Mouse (Mus musculus) right cerebral cortex, postnatal 14 days (tissue): ENCODE results near the gene Trpm1.
"Not testable (repeated sequence)": the region's sequence is repeated elsewhere in the genome, so short reads cannot be mapped to it uniquely, and the experiment has no call there.

Source experiments
- DNase-seq: peaks from one replicate; pipeline ENCODE4 v3.0.0; 2022

Trpm1 gene

GRCm38 (mm10) chr7:64153535-64153934 lies at the start of gene Trpm1:
Gene Trpm1, plus strand, starts transcription at chr7:64153835.
- no peak for DNase-seq

- no peak for DNase-seq
These were observed 31.4 kb upstream of the Trpm1 start for GRCm38 (mm10) chr7:64122131-64122715.

GRCm38 (mm10) chr7:64123721-64124120 lies 29.9 kb upstream of the Trpm1 start:
- DNase-seq = no peak

GRCm38 (mm10) chr7:64125994-64126393 lies 27.6 kb upstream of the Trpm1 start:
- not testable (repeated sequence) for DNase-seq

- no peak for DNase-seq
These were observed 13.8 kb upstream of the Trpm1 start for GRCm38 (mm10) chr7:64139866-64140265.

GRCm38 (mm10) chr7:64141301-64142032 lies 12.2 kb upstream of the Trpm1 start:
- DNase-seq = no peak

GRCm38 (mm10) chr7:64149337-64149736 lies 4.3 kb upstream of the Trpm1 start:
- no peak for DNase-seq

GRCm38 (mm10) chr7:64149747-64150146 lies 3.9 kb upstream of the Trpm1 start:
- no peak for DNase-seq

- no peak for DNase-seq
These were observed 3.1 kb upstream of the Trpm1 start for GRCm38 (mm10) chr7:64150436-64151080.

- no peak for DNase-seq
These were observed 1.6 kb downstream of the Trpm1 start for GRCm38 (mm10) chr7:64155226-64155625.

GRCm38 (mm10) chr7:64155687-64156086 lies 2.1 kb downstream of the Trpm1 start:
- peak; percentile 79 for DNase-seq

GRCm38 (mm10) chr7:64156271-64156911 lies 2.8 kb downstream of the Trpm1 start:
- no peak for DNase-seq

GRCm38 (mm10) chr7:64156918-64157690 lies 3.5 kb downstream of the Trpm1 start:
- DNase-seq = no peak

- DNase-seq = peak; percentile 24
These were observed 4.8 kb downstream of the Trpm1 start for GRCm38 (mm10) chr7:64158281-64159055.

- DNase-seq = no peak
These were observed 5.5 kb downstream of the Trpm1 start for GRCm38 (mm10) chr7:64159056-64159542.

- DNase-seq = no peak
These were observed 6.3 kb downstream of the Trpm1 start for GRCm38 (mm10) chr7:64159612-64160591.

GRCm38 (mm10) chr7:64160737-64161470 lies 7.3 kb downstream of the Trpm1 start:
- peak; percentile 38 for DNase-seq

- DNase-seq = no peak
These were observed 8.4 kb downstream of the Trpm1 start for GRCm38 (mm10) chr7:64161990-64162389.

GRCm38 (mm10) chr7:64163086-64163485 lies 9.5 kb downstream of the Trpm1 start:
- no peak for DNase-seq

- DNase-seq = no peak
These were observed 10.3 kb downstream of the Trpm1 start for GRCm38 (mm10) chr7:64163890-64164289.
